Mouse (Mus musculus) midbrain, embryonic 10.5 days (tissue): Measurements from ENCODE around the gene Cnnm1. TPM values are rescaled to one million over a fixed set of nuclear protein-coding genes. Genes with fewer than 3 reads are reported as not detected.

Experiments used
- DNase-seq: peaks from one replicate; pipeline ENCODE4 v3.0.0-alpha.2; 2017; ENCODE audit warnings: low spot score
- H3K27ac ChIP-seq: fragments of 300-500 bp; sonication (generic); replicated peaks from 2 replicates; pipeline ENCODE4 v1.5.1; 2016; ENCODE audit warnings: mild to moderate bottlenecking
- H3K27me3 ChIP-seq: fragments of 300-500 bp; sonication (generic); 2 replicates; pipeline ENCODE4 v1.6.1; 2016; ENCODE audit warnings: low read depth, mild to moderate bottlenecking; ENCODE audit not compliant: poor library complexity, severe bottlenecking
- H3K36me3 ChIP-seq: fragments of 300-500 bp; sonication (generic); 2 replicates; pipeline ENCODE4 v1.6.1; 2016; ENCODE audit warnings: mild to moderate bottlenecking, moderate library complexity
- H3K4me1 ChIP-seq: fragments of 300-500 bp; sonication (generic); 2 replicates; pipeline ENCODE4 v1.6.1; 2016
- H3K4me3 ChIP-seq: fragments of 300-500 bp; sonication (generic); 2 replicates; pipeline ENCODE4 v1.5.1; 2016; ENCODE audit warnings: mild to moderate bottlenecking, moderate library complexity
- H3K9me3 ChIP-seq: fragments of 300-500 bp; sonication (generic); replicated peaks from 2 replicates; pipeline ENCODE4 v1.6.1; 2016; ENCODE audit warnings: mild to moderate bottlenecking
- WGBS: fragments of 180-500 bp; shearing (Covaris S2); methylation state at CpG from one replicate; pipeline ENCODE4 v1.1.7; 2016; 5-methylcytosine and 5-hydroxymethylcytosine counted together
- polyA plus RNA-seq: library from polyadenylated mRNA; unstranded; fragments of >200 nt; fragmentation: Nextera tagmentation; extraction: Ambion mirVana; gene quantifications from 2 replicates; pipeline ENCODE4 v1.2.1, GENCODE M21; 2016

Gene Cnnm1
- polyA plus RNA-seq, result 0.27 and 0.53 TPM in 2 replicates

DNA sequence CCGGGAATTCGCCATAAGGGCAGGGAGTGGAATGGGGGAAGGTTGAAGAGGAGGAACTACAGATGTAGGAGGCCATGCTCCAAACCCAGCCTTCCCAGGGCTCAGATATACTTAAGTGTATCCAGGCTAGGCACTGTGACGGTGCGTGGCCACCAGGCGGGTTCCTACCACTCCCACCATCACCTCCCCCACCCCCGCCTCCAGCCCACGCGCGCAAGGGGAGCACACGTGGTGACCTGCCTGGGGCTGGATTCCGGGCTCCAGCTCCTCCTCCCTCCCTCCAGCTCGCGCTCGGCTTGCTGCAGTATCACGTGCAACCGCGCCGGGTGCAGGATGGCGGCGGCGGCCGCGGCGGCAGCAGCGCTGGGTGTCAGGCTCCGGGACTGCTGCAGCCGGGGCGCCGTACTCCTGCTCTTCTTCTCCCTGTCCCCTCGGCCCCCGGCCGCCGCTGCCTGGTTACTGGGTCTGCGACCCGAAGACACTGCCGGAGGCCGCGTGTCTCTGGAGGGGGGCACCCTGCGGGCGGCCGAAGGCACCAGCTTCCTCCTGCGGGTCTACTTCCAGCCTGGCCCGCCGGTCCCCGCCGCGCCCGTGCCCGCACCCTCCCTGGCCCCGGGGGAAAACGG, at the start of gene Cnnm1:
TSS of gene Cnnm1 (plus strand) at position 325 of the 626 bp plus-strand sequence.
- WGBS, result under 1% methylated on average over 51 of the region's 51 CpGs
- peaks cover 10% of the 10 kb centered on the region; the same call in 1 of the 2 replicates for H3K9me3 ChIP-seq
- 0 out of 2 replicates have a peak, but pooled peaks cover 2% of the 10 kb centered on the region for H3K36me3 ChIP-seq
- peaks cover 58% of the 10 kb centered on the region for H3K27me3 ChIP-seq
- peak; percentile 81 for DNase-seq
- peaks cover 24% of the 10 kb centered on the region for H3K4me1 ChIP-seq
- H3K4me3 ChIP-seq, result peak within 1 kb of the TSS; percentile 80
- peak within 1 kb of the TSS; percentile 85 for H3K27ac ChIP-seq

- Histone ChIP-seq H3K4me1 (no peaks in the 10 kb centered on the region), H3K4me3 (no peak overlapping the region), H3K9me3 (no peaks in the 10 kb centered on the region), H3K36me3 (no peaks in the 10 kb centered on the region), H3K27ac (no peak overlapping the region), H3K27me3 (peaks cover under 1% of the 10 kb centered on the region; the same call in 1 of the 2 replicates)
- 7% methylated on average over 4 of the region's 4 CpGs for WGBS
- DNase-seq, result no peak
Observed at GRCm38 (mm10) chr19:43396327-43396726, 43.9 kb upstream of the Cnnm1 start.

- 23% methylated on average over 1 of the region's 1 CpGs for WGBS
- no peak overlapping the region for H3K27ac ChIP-seq
- H3K36me3 ChIP-seq, result no peaks in the 10 kb centered on the region
- H3K27me3 ChIP-seq, result no peaks in the 10 kb centered on the region
- H3K4me1 ChIP-seq, result no peaks in the 10 kb centered on the region
- H3K9me3 ChIP-seq, result no peaks in the 10 kb centered on the region
- DNase-seq, result no peak
- H3K4me3 ChIP-seq, result no peak overlapping the region
Observed at GRCm38 (mm10) chr19:43407181-43407580, 33.1 kb upstream of the Cnnm1 start.

- DNase-seq, result no peak
- H3K4me1 ChIP-seq, result no peaks in the 10 kb centered on the region
- H3K27ac ChIP-seq, result no peak overlapping the region
- H3K9me3 ChIP-seq, result no peaks in the 10 kb centered on the region
- no peaks in the 10 kb centered on the region for H3K27me3 ChIP-seq
- H3K4me3 ChIP-seq, result no peak overlapping the region
- no peaks in the 10 kb centered on the region for H3K36me3 ChIP-seq
- WGBS, result 86% methylated on average over 2 of the region's 2 CpGs
Observed at GRCm38 (mm10) chr19:43415565-43415964, 24.7 kb upstream of the Cnnm1 start.

GRCm38 (mm10) chr19:43420506-43420905, 19.7 kb upstream of the Cnnm1 start:
- Histone ChIP-seq H3K36me3 (no peaks in the 10 kb centered on the region), H3K4me1 (no peaks in the 10 kb centered on the region), H3K27ac (no peak overlapping the region), H3K4me3 (no peak overlapping the region), H3K9me3 (no peaks in the 10 kb centered on the region), H3K27me3 (no peaks in the 10 kb centered on the region)
- WGBS, result 86% methylated on average over 3 of the region's 3 CpGs
- no peak for DNase-seq

DNA sequence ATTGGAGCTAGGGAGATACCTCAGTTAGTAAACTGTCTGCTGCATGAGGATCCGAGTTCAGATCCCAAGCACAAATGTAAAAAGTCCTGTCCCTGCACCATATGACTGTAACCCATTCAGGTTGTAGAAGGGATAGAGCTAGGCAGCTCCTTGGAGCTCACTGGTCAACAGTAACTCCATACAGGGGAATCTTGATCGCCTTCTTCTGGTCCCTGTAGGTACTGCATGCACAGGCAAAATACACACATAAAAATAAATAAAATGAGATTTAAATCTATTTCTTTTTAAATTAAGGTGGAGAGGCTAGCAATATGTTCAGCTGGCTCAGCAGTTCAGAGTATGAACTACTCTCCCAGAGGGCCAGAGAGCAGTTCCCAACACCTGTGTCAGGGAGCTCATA, 16.2 kb upstream of the Cnnm1 start:
- WGBS, result 66% methylated on average over 2 of the region's 2 CpGs
- Histone ChIP-seq H3K27ac (no peak overlapping the region), H3K9me3 (no peaks in the 10 kb centered on the region), H3K4me3 (no peak overlapping the region), H3K36me3 (no peaks in the 10 kb centered on the region), H3K27me3 (0 out of 2 replicates have a peak, but pooled peaks cover 5% of the 10 kb centered on the region), H3K4me1 (no peaks in the 10 kb centered on the region)
- no peak for DNase-seq

DNA sequence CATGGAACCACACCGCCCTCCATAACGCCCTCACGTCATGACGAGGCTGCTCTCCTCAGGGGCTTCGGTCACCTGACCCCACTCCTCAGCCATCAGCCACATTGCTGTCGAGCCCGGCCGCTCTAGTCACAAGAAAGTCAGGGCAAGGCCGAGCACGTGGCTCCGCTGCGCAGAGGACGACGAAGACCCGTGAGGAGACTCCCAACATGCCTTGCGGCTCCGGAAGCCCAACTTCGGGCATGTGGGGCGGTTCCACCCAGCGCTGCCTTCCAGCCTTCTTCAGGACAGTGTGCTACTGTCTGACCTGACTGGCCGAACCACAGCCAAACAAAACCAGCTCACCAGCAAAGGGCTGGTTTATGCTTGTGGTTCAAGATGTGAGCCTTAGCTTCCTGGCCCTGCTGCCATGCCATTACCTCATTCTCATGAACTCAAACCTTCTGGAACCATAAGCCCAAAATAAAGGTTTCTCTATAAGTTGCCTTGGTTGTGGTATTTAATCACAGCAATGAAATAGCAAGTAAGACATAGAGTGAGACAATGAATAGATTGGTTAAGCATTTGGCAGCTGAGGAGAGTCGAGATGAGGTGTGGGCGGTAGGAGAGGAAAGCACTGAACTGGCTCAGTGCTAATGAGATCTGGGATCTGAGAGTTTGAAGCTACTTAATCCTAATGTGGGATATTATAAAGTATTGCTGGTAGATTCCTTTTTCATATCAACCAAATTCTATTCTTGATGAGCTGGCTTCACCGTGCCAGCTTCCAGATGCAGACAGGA, 12.6 kb upstream of the Cnnm1 start:
- DNase-seq, result no peak
- WGBS, result 92% methylated on average over 24 of the region's 24 CpGs
- H3K4me3 ChIP-seq, result no peak overlapping the region

GRCm38 (mm10) chr19:43439246-43439645, 990 bp upstream of the Cnnm1 start:
- WGBS, result 83% methylated on average over 7 of the region's 7 CpGs
- H3K27me3 ChIP-seq, result peaks cover 58% of the 10 kb centered on the region

More for the DNA sequence above, 12.6 kb upstream of the Cnnm1 start:
- H3K27ac ChIP-seq, result no peak overlapping the region
- no peaks in the 10 kb centered on the region for H3K36me3 ChIP-seq
- H3K27me3 ChIP-seq, result 0 out of 2 replicates have a peak, but pooled peaks cover 5% of the 10 kb centered on the region
- no peaks in the 10 kb centered on the region for H3K4me1 ChIP-seq
- no peaks in the 10 kb centered on the region for H3K9me3 ChIP-seq

DNA sequence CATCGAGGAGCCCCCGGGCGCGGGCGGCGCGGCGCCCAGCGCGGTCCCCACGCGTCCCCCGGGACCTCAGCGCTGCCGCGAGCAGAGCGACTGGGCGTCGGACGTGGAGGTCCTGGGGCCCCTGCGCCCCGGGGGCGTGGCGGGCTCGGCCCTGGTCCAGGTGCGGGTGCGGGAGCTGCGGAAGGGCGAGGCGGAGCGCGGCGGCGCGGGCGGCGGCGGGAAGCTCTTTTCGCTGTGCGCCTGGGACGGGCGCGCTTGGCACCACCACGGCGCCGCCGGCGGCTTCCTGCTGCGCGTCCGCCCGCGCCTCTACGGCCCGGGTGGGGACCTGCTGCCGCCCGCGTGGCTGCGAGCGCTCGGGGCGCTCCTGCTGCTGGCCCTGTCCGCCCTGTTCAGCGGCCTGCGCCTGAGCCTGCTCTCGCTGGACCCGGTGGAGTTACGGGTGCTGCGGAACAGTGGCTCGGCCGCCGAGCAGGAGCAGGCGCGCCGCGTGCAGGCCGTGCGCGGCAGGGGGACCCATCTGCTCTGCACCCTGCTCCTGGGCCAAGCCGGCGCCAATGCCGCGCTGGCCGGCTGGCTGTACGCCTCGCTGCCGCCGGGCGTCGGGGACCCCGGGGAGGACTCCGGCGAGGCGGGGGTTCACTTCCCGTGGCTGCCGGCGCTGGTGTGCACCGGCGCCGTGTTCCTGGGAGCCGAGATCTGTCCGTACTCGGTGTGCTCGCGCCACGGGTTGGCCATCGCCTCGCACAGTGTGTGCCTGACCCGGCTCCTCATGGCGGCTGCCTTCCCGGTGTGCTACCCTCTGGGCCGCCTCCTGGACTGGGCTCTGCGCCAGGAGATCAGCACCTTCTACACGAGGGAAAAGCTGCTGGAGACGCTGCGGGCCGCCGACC, 778 bp downstream of the Cnnm1 start:
- H3K4me3 ChIP-seq, result peak overlapping the region; percentile 80
- WGBS, result under 1% methylated on average over 118 of the region's 118 CpGs
- H3K27ac ChIP-seq, result peak overlapping the region; percentile 85
- peaks cover 58% of the 10 kb centered on the region for H3K27me3 ChIP-seq
- 0 out of 2 replicates have a peak, but pooled peaks cover 2% of the 10 kb centered on the region for H3K36me3 ChIP-seq
- DNase-seq, result peak; percentile 71
- peaks cover 10% of the 10 kb centered on the region; the same call in 1 of the 2 replicates for H3K9me3 ChIP-seq
- peaks cover 24% of the 10 kb centered on the region for H3K4me1 ChIP-seq

More at GRCm38 (mm10) chr19:43439246-43439645, 990 bp upstream of the Cnnm1 start:
- no peak for DNase-seq
- Histone ChIP-seq H3K9me3 (peaks cover 10% of the 10 kb centered on the region; the same call in 1 of the 2 replicates), H3K4me3 (no peak overlapping the region), H3K27ac (no peak overlapping the region), H3K36me3 (0 out of 2 replicates have a peak, but pooled peaks cover 2% of the 10 kb centered on the region), H3K4me1 (peaks cover 24% of the 10 kb centered on the region)

GRCm38 (mm10) chr19:43441661-43441990, 1.4 kb downstream of the Cnnm1 start:
- WGBS, result 14% methylated on average over 17 of the region's 17 CpGs
- Histone ChIP-seq H3K36me3 (0 out of 2 replicates have a peak, but pooled peaks cover 2% of the 10 kb centered on the region), H3K27me3 (peaks cover 58% of the 10 kb centered on the region), H3K27ac (peak overlapping the region; percentile 85; the same call in 1 of the 2 replicates), H3K9me3 (peaks cover 10% of the 10 kb centered on the region; the same call in 1 of the 2 replicates), H3K4me3 (peak overlapping the region; percentile 80), H3K4me1 (peaks cover 24% of the 10 kb centered on the region)
- DNase-seq, result no peak

GRCm38 (mm10) chr19:43442269-43442668, 2.0 kb downstream of the Cnnm1 start:
- H3K27ac ChIP-seq, result no peak overlapping the region
- H3K4me1 ChIP-seq, result peaks cover 24% of the 10 kb centered on the region
- peaks cover 58% of the 10 kb centered on the region for H3K27me3 ChIP-seq
- no peak overlapping the region for H3K4me3 ChIP-seq
- 52% methylated on average over 6 of the region's 6 CpGs for WGBS
- no peak for DNase-seq
- H3K9me3 ChIP-seq, result peaks cover 10% of the 10 kb centered on the region; the same call in 1 of the 2 replicates
- 0 out of 2 replicates have a peak, but pooled peaks cover 2% of the 10 kb centered on the region for H3K36me3 ChIP-seq

DNA sequence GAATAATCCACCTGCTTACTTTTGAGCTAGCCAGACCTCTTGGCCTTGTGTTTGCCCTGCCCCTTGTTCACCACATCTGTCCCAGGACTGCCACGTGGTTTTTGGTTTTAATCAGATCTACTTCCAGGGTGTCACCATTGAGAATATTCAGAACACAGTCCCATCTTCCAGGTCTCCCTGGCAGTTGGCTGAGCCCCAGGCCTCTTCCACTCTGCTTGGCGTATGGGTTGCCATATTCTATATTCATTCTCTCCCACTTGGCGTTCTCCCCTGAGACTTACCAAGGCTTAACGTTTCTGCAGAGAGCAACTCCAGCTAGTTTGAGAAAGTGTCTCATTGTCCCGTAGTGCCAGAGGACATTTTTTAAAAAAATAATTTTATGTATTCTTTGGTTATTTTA, 2.7 kb downstream of the Cnnm1 start:
- no peak overlapping the region for H3K27ac ChIP-seq
- H3K9me3 ChIP-seq, result peaks cover 10% of the 10 kb centered on the region; the same call in 1 of the 2 replicates
- peaks cover 24% of the 10 kb centered on the region for H3K4me1 ChIP-seq
- DNase-seq, result no peak
- H3K27me3 ChIP-seq, result peaks cover 58% of the 10 kb centered on the region
- 91% methylated on average over 5 of the region's 5 CpGs for WGBS
- H3K36me3 ChIP-seq, result 0 out of 2 replicates have a peak, but pooled peaks cover 2% of the 10 kb centered on the region
- H3K4me3 ChIP-seq, result no peak overlapping the region
